Mouse (Mus musculus): Measurements from ENCODE around the gene Gale.
"Not testable (repeated sequence)": the region's sequence is repeated elsewhere in the genome, so short reads cannot be mapped to it uniquely, and the experiment has no call there.

Gale gene

GRCm38 (mm10) chr4:135970585-135970984 is 7.1 kb downstream of the Gale start:
- DNase-seq (ENCODE audit: low read depth, low spot score): no peak

DNA sequence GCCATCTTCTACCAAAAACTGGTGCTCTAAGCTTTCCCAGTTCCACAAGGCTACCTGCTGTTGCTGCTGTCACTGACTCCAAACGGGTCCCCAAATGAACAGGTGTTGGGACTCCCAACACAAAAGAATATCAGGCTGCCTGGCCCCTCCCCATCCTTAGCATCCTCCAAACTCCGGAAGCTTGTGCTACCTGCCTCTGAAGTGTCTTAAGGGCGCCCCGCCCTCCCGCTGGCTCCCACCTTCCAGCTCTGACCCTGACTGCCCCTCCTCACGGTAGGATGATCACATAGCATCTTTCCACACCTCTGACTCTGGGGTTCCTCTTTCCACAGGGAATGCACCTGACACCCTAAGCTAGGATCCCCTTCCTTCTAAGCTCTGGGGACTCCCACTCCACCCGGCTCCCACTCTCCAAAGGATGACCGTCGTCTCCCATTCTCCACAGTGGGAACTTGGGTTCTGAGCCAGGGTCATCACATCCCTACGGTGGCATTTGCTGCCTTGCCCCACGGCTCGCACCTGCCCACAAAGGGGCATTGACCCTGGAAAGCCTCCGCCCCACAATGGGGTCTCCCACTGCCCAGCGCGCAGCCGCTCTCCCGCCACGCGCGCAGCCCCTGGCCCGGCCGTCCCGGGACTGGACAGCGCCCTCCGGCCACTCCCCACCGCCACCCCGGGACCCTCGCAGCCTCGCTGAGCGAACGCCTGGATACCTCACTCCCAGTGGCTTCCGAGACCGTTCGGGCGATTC is 8.5 kb downstream of the Gale start:
- peak; percentile 54 for DNase-seq (ENCODE audit: low read depth, low spot score)

DNA sequence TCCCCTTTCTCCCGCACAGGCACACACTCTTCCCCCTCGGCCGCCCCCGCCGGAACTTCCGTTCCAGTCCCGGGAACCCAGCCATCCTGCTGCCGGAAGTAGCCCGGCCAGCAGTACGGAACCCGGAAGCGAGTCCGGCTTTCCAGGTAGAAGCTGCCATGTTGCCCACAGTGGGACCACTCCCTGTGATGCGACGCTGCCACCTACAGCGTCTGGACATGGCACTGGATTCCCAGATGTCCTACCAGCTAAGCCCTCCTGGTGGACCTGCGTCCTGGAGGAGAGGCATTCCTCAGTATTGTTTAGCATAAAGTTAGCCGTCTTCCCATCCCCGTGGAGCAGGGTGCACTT is 9.0 kb downstream of the Gale start, which contains the start of gene Lypla2:
Lypla2 (minus strand) TSS at position 71 of the 351 bp plus-strand sequence.
- DNase-seq (ENCODE audit: low read depth, low spot score): peak; percentile 79

DNA sequence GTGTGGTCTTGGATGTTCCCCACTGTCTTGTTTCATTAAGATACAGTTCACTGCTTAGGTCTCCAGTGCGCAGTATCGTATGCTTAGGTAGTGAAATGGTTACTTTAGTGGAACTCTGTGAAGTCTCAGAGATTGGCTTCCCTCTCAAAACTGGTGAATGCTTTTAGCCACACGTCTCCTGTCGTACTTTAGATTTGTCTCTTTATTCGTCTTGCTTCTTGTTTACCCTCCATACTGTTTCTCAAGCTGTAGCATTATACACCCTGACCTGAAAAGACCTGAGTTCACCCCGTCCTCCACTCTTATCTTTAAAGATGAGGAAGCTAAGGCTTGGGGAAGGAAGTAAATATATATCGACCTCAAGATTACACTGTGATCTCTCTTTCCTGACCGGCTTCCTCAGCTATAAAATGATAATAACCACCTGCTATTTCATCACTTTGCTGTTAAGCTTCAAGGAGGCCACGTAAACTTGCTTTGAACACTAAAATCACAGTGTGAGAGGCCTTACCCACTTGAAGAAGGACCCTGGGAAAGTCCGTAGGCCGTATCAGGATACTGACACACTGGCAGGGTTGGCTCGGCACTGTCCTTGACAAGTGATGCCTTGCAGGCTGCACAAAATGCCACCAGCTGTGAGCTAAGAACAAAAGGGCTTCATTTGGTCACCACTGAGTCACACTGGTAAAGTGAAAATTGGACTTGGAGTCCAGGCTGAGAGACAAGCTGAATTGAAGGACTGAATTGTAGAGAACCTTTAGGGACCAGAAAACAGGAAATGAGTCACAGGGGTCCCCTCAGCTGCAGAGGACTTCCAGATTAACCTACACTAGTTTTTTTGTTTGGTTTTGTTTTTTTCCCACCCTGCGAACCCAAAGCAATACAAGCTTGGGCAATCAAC is 9.6 kb downstream of the Gale start:
- no peak for DNase-seq (ENCODE audit: low read depth, low spot score)

DNA sequence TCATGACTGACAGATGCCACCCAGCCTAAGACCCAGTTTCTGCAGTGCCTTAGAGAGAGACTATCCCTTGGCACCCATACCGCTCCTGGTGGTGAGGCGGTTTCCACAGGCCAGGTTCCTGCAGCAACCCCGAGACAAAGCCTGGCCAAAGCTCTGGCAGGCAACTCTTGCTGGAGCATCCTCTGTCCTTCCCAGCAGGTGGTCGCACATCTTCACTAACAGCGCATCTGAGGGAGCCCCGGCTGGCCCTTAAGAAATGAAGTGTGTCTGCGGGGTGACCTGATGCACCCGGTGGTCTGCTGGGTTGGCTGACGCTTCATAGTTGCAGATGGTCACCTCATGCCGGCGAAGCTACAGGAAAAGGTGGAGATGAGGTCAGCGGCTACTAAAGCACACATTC is 12.6 kb downstream of the Gale start:
- no peak for DNase-seq (ENCODE audit: low read depth, low spot score)

- not testable (repeated sequence) for DNase-seq (ENCODE audit: low read depth, low spot score)
Measured at GRCm38 (mm10) chr4:135980223-135980622, 16.7 kb downstream of the Gale start.

DNA sequence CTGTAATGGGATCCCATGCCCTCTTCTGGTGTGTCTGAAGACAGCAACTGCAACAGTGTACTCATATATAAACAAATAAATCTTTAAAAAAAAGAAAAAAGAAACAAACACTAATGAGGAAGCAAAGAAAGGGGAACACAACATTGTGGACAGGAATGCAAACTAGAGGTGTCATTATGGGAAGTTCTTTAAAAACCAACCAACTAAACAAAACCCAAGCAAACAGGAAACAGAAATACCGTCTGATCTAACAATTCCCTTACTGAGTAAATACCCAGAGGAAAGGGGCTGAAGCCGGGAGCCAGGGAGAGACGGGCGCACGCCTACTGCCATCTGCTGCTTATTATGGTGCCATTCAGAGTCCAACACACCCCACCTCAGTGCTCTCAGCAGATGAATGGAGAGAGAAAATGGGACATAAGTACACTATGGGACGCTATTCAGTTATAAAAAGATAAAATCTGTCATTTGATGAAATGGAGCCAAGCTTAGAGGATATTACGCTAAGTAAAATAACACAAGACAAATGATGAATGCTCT is 18.1 kb downstream of the Gale start:
- DNase-seq (ENCODE audit: low read depth, low spot score): no peak

DNA sequence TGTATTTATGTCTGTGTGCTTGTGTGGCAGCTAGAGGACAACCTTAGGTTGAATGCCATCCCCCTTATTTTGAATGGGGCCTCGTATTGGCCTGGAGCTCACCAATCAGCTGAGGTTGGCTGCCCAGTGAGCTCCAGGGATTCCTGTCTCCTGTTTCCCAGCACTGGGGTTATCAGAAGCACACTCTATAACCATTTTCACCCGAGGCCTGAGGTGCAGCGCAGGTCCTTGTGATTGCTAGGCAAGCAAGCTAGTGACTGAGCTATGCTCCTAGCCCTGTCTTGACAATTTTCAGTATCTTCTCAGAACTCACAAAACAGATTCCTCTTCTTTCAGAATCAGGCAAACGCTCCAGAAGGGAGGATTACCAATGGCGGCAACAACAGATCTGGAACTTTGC is 21.0 kb downstream of the Gale start:
- DNase-seq (ENCODE audit: low read depth, low spot score): no peak

DNA sequence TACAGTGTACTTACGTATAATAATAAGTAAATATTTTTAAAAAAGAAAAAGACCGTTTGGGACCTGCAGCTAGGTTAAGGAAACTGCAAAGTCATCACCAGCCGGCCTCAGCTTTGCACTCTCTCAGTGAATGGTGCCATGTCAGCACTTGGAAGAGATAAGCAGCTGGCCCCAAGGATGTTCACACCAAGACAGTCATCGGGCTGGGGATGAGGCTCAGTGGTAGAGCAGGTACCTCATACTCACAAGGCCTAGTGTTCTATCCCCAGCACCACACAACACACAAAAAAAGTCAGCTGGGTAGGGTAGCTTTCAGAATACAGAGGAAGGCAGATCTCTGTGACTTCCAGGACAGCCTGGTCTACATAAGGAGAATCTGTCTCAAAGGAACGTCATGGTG is 21.7 kb downstream of the Gale start:
- DNase-seq (ENCODE audit: low read depth, low spot score): no peak

- no peak for DNase-seq (ENCODE audit: low read depth, low spot score)
Measured at GRCm38 (mm10) chr4:135985769-135986168, 22.2 kb downstream of the Gale start.

- DNase-seq (ENCODE audit: low read depth, low spot score): peak; percentile 26
Measured at GRCm38 (mm10) chr4:135986301-135986942, 22.9 kb downstream of the Gale start.

DNA sequence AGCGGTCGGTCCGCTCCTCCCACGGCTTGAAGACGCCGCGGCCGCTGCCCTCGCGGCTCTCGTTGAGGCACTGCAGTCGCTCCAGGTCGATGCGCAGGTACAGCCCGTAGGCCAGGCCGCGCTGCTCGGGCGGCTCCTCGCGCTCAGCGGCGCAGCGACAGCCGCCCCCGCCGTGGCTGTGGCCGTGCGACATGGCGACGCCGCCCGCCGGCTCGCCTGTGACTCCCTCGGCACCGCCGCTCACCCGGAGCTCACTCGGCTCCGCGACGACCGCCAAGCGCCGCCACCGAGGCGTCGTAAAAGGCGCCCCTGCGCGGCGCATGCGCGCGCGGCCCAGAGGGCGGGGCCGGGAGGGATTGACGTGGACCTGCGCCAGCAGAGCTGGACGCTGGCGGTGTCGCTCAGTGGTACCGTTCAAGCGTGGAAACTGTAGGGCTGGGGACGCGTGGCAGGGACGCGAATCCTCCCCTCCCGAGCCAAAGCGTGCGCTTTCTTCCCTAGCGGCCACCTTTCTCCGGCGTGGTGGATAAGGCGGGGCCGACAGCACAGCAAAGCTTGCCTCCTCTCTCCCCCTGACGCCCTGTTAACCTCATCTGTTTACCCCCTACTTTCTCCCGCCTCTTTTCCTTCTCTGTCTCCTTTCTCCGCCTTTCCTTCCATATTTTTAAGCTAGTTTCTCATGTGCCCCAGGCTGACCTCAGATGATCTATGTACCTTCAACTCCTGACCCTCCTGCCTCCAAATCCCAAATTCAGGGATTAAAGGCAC is 23.6 kb downstream of the Gale start, which contains the start of gene Pithd1:
Pithd1 (minus strand) TSS at position 322 of the 768 bp plus-strand sequence.
- DNase-seq (ENCODE audit: low read depth, low spot score): peak; percentile 91

DNA sequence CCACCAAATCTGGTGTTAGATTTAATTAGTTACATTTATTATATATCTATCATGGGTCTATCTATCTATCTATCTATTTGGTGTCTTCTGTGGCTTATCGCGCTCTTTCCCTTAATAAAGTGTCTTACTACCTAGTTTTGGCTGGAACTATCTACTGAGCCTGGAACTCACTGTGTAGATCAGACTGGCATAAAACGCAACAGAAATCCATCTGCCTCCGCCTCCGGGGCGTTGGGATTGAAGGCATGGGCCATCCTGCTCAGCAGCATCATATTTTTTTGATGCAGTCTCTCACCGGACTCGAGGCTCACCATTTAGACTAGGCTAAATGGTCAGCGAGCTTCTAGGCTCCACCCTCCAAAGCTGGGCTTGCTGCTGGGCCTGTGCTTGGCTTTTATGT is 24.2 kb downstream of the Gale start:
- no peak for DNase-seq (ENCODE audit: low read depth, low spot score)

DNA sequence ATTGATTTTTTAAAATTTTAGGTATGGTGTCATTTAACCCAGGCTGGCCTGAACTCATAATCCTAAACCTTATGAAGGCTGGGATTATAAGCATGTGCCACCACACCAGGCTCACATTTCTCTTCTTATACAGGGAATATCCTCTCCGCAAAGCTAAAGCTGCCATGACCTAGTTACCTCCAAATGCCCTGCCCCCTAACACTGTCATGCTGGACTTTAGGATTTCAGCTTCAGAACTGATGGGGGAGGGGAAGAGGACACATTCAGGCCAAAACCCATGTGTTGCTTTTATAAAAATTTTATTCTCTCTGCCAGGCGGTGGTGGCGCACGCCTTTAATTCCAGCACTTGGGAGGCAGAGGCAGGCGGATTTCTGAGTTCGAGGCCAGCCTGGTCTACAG is 30.4 kb downstream of the Gale start:
- no peak for DNase-seq (ENCODE audit: low read depth, low spot score)

- no peak for DNase-seq (ENCODE audit: low read depth, low spot score)
Measured at GRCm38 (mm10) chr4:135995118-135995517, 31.6 kb downstream of the Gale start.

DNA sequence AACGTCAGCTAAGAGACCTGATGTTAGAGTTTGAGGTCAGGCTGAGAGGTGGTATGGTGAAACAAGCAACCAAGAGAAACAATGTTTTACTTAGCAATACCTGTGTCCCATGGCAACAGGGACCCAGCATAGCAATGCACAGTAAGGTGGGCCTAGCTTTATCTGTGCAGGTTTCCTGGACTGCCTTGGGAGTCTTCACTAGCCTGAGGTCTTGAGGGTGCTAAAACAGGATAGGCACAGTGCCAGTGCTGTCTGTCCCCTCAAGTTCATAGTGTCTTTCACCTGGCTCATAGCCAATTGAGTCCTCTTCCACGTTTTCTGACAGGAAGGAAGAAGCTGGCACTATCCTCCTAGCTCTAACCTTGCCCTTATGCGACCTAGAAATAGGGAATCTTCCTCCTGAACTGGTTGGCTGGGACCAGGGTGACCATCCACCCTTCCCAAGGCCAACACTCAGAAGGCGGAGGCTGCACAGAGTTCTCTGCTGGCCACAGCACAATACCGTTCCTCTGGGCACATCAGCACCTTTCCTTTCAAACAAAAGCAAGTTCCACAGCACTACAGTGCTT is 40.7 kb downstream of the Gale start:
- DNase-seq (ENCODE audit: low read depth, low spot score): no peak

DNA sequence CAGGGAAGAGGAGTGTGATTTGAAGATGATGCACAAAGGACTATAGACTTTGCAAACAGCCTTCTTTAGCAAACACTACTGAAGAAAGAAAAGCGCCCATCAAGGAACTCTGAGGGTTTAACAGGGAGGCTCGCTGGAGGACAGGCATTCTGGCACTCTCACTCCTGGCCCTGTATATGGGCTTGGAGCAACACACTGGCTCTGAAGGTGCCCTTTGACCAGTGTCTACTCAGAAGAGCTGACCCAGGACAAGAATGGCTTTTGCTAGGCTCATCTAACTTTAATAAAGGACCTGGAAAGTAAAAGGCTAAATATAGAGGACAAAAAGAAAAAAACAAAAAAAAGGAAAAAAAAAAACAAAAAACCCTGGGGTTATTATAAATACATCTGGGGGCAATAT is 41.4 kb downstream of the Gale start:
- no peak for DNase-seq (ENCODE audit: low read depth, low spot score)

DNA sequence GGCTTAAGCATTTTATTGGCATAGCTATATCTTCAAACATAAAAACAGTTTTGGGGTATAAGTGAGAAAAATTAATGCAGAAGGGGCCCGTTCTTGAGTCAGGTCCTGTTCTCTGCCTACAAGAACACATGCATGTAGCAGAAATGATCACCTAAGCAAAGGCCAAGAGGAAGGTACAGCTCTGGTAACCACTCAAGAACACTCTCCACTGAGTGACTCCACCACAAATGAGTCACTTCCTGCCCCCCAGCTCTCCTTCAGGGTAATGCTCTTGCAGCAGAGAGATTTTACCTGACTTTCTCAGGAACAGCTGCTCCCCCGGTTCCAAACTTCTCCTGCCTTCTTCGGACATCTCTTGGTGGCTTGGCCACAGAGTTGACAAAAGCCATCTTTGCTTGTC is 43.3 kb downstream of the Gale start:
- DNase-seq (ENCODE audit: low read depth, low spot score): no peak

DNA sequence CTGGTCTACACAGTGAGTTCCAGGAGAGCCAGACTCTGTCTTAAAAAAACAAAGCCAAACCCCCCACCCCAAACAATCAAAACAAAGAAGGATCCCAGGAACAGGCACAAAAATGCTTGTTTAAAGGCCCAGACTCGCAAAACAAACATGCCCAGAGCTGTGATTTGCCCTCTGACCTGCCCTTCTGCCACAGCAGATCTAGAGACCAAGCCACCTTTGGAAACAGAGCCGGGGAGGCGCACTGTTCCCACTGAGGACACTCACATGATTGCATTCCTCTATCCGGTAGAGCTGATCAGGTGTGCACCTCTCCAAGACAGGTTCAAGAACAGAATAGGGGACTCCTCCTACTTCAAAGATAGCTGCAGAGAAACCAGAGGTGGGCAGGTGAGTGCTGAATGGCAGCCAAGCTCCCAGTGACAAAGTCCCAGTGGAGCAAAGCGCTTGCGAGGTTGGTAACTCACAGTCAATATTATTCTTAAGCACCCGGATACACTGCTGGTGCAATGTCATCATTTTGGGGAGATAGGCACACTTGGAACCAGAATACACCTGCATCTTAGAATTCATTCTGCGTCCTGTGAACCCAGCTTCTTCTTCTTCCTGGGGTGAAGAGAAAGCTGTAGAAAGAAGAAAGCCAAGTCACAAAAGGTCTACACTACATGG is 45.4 kb downstream of the Gale start:
- no peak for DNase-seq (ENCODE audit: low read depth, low spot score)

GRCm38 (mm10) chr4:136010586-136010985 is 47.1 kb downstream of the Gale start:
- no peak for DNase-seq (ENCODE audit: low read depth, low spot score)
